Mouse (Mus musculus) MEL (cell line): ENCODE data around the gene Gabbr2. TPM values are rescaled to one million over a fixed set of nuclear protein-coding genes. Genes with fewer than 3 reads are reported as not detected.
A peak's percentile ranks its signal among the peaks of the same experiment; 100 is the strongest.

Source experiments
- DNase-seq: peaks from one replicate; pipeline ENCODE4 v3.0.0; 2011; ENCODE audit warnings: low read depth, low spot score
- H3K27ac ChIP-seq: 2 replicates; pipeline ENCODE4 v1.5.1; 2012; ENCODE audit warnings: low read depth, mild to moderate bottlenecking, control low read depth, low read length, moderate library complexity; ENCODE audit not compliant: control insufficient read depth
- H3K27me3 ChIP-seq, 2 experiments: fragments of 150-350 bp in 1 of 2; sonication (generic) in 1 of 2; 2 replicates each; pipeline ENCODE4 v1.6.1; 2012; ENCODE audit warnings: low read length in 2 of 2, mild to moderate bottlenecking in 2 of 2, improper control_type of control experiment in 1 of 2, moderate library complexity in 1 of 2; ENCODE audit not compliant: insufficient read depth in 2 of 2, control insufficient read depth in 1 of 2
- H3K36me3 ChIP-seq, 2 experiments: 2 replicates each; pipeline ENCODE4 v1.6.1; 2012 to 2014; ENCODE audit warnings: low read length in 2 of 2, improper control_type of control experiment in 1 of 2, inconsistent platforms in 1 of 2, mild to moderate bottlenecking in 1 of 2; ENCODE audit not compliant: insufficient read depth in 2 of 2, control insufficient read depth in 1 of 2
- H3K4me1 ChIP-seq, 2 experiments: fragments of 150-350 bp in 1 of 2; sonication (generic) in 1 of 2; 2 replicates each; pipeline ENCODE4 v1.6.1; 2012; ENCODE audit warnings: low read length in 2 of 2, improper control_type of control experiment in 1 of 2, mild to moderate bottlenecking in 1 of 2; ENCODE audit not compliant: insufficient read depth in 2 of 2, control insufficient read depth in 1 of 2
- H3K4me3 ChIP-seq, 2 experiments: fragments of 150-350 bp in 1 of 2; sonication (generic) in 1 of 2; 2 replicates each; pipeline ENCODE4 v1.5.1; 2012; ENCODE audit warnings: low read depth in 2 of 2, low read length in 2 of 2, mild to moderate bottlenecking in 2 of 2, moderate library complexity in 2 of 2, control low read depth in 1 of 2, improper control_type of control experiment in 1 of 2; ENCODE audit not compliant: control insufficient read depth in 1 of 2, insufficient read depth in 1 of 2
- H3K79me2 ChIP-seq: 2 replicates; pipeline ENCODE4 v1.6.1; 2012; ENCODE audit warnings: mild to moderate bottlenecking, low read length, moderate library complexity; ENCODE audit not compliant: control insufficient read depth, poor library complexity, insufficient read depth
- H3K9ac ChIP-seq: 2 replicates; pipeline ENCODE4 v1.6.1; 2012; ENCODE audit warnings: low read depth, mild to moderate bottlenecking, control low read depth, low read length, moderate library complexity; ENCODE audit not compliant: control insufficient read depth, poor library complexity, severe bottlenecking
- H3K9me3 ChIP-seq: fragments of 150-350 bp; sonication (generic); replicated peaks from 2 replicates; pipeline ENCODE4 v1.6.1; 2012; ENCODE audit warnings: mild to moderate bottlenecking, low read length, improper control_type of control experiment, moderate library complexity; ENCODE audit not compliant: insufficient read depth
- BHLHE40 ChIP-seq: IDR thresholded peaks from 2 replicates; pipeline ENCODE4 v1.6.1; 2012; ENCODE audit warnings: low read depth, mild to moderate bottlenecking, inconsistent platforms, low read length, improper control_type of control experiment, borderline replicate concordance
- CHD2 ChIP-seq: IDR thresholded peaks from 2 replicates; pipeline ENCODE4 v1.6.1; 2011; ENCODE audit warnings: low read length, improper control_type of control experiment
- CTCF ChIP-seq, 3 experiments: IDR thresholded peaks in 2 of 3; conservative IDR thresholded peaks in 1 of 3; 2 replicates each; pipeline ENCODE4 v1.5.1; 2011 to 2012; ENCODE audit warnings: low read length in 3 of 3, low read depth in 2 of 3, mild to moderate bottlenecking in 2 of 3, improper control_type of control experiment in 1 of 3, inconsistent platforms in 1 of 3, mixed read lengths in 1 of 3, moderate library complexity in 1 of 3; ENCODE audit not compliant: control insufficient read depth in 1 of 3, insufficient read depth in 1 of 3, poor library complexity in 1 of 3, severe bottlenecking in 1 of 3
- E2F4 ChIP-seq: IDR thresholded peaks from 2 replicates; pipeline ENCODE4 v1.6.1; 2011; ENCODE audit warnings: low read depth, low read length, improper control_type of control experiment, borderline replicate concordance
- GATA1 ChIP-seq: IDR thresholded peaks from 2 replicates; pipeline ENCODE4 v1.6.1; 2011; ENCODE audit warnings: low read depth, low read length, improper control_type of control experiment
- MAZ ChIP-seq: IDR thresholded peaks from 2 replicates; pipeline ENCODE4 v1.6.1; 2012; ENCODE audit warnings: low read depth, mild to moderate bottlenecking, inconsistent platforms, low read length, improper control_type of control experiment
- MXI1 ChIP-seq: IDR thresholded peaks from 2 replicates; pipeline ENCODE4 v1.6.1; 2011; ENCODE audit warnings: mild to moderate bottlenecking, low read depth, low read length, improper control_type of control experiment
- RAD21 ChIP-seq: IDR thresholded peaks from 2 replicates; pipeline ENCODE4 v1.6.1; 2011; ENCODE audit warnings: mild to moderate bottlenecking, low read depth, low read length, improper control_type of control experiment
- SMC3 ChIP-seq: IDR thresholded peaks from 2 replicates; pipeline ENCODE4 v1.6.1; 2011; ENCODE audit warnings: low read depth, low read length, improper control_type of control experiment
- TBP ChIP-seq: IDR thresholded peaks from 2 replicates; pipeline ENCODE4 v1.8.0; 2011; ENCODE audit warnings: low read depth, low read length, improper control_type of control experiment
- ZC3H11A ChIP-seq: IDR thresholded peaks from 2 replicates; pipeline ENCODE4 v1.6.1; 2012; ENCODE audit warnings: low read depth, mild to moderate bottlenecking, inconsistent platforms, low read length, improper control_type of control experiment
- ZKSCAN1 ChIP-seq: IDR thresholded peaks from 2 replicates; pipeline ENCODE4 v1.6.1; 2012; ENCODE audit warnings: low read depth, mild to moderate bottlenecking, inconsistent platforms, low read length, improper control_type of control experiment, moderate library complexity
- polyA plus RNA-seq, 2 experiments: library from polyadenylated mRNA; stranded (reverse) in 1 of 2; unstranded in 1 of 2; fragments of >175 nt in 1 of 2; fragments of >200 nt in 1 of 2; gene quantifications; 2 replicates each; pipeline versions ENCODE4 v1.2.1 to v1.2.4; 2012; ENCODE audit warnings: low replicate concordance in 2 of 2, low read depth in 1 of 2; ENCODE audit not compliant: insufficient read length in 2 of 2, insufficient read depth in 1 of 2, missing spikeins in 1 of 2
- total RNA-seq: library from RNA; depleted of rRNA; stranded (reverse); fragments of 300-350 nt; gene quantifications from 2 replicates; pipeline ENCODE4 v1.2.3, GENCODE M21; 2012

The Gabbr2 gene
- total and polyA plus RNA-seq, 3 experiments = not detected

DNA sequence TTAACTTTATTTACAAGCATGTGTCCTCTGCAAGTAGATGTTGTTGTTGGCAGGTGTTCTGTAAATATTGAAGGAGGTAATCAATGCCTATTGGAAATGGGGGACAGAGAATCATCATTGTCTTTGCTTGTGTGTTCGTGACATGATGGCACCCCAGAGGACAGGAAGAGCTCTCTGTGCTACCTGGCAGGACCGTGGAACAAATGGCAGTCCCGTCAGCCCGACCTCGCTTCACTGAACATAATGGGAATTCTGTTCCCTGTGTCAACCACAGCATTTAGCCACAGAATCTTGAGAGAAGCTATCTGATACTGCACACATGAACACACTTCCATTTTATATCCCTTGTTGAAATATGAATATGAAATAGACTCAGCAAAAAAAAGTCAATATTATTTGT lies 332.7 kb downstream of the Gabbr2 start:
- TF ChIP-seq BHLHE40 (no peak), TBP (no peak)
- Histone ChIP-seq H3K4me3 (no peak overlapping the region), H3K27ac (no peak overlapping the region), H3K27me3 (peaks cover 1 to 5% of the 10 kb centered on the region in 2 experiments; a peak in 3 of 4 replicates), H3K4me1 (no peaks in the 10 kb centered on the region), H3K79me2 (no peaks in the 10 kb centered on the region), H3K9ac (no peak overlapping the region), H3K36me3 (no peaks in the 10 kb centered on the region), H3K9me3 (no peaks in the 10 kb centered on the region)
- DNase-seq = no peak

DNA sequence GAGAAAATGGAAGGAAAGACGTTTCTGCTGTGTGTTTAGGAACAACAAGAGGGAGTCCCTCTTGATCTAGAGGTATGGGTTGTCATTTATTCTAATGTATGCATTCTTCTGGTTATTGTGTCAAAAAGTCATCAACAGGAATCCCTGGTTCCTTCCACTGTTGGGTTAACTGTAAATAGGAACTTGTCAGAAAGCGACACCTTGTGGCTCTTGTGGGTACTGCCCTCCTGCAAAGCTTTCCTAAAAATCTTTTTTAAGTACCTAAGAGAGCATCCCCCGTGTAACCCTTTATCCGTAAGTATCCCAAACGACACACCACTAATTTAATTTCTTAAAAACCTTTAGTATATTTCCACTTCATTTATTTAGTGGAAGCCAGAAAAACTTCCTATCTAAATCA lies 334.6 kb downstream of the Gabbr2 start:
- H3K9ac ChIP-seq = no peak overlapping the region
- H3K79me2 ChIP-seq = no peaks in the 10 kb centered on the region
- H3K36me3 ChIP-seq = no peaks in the 10 kb centered on the region
- TF ChIP-seq E2F4 = no peak
- TF ChIP-seq ZC3H11A = peak; percentile 76
- peak; percentile 98 for TF ChIP-seq SMC3
- no peak for TF ChIP-seq CHD2
- TF ChIP-seq RAD21 = peak; percentile 87
- TF ChIP-seq CTCF (IDR thresholded peaks at IDR 0.05 in 2 of 3, conservative IDR thresholded peaks at IDR 0.05 in 1 of 3; ENCODE audit: control insufficient read depth in 1 of 3, insufficient read depth in 1 of 3, low read depth in 2 of 3, low read length in 3 of 3, poor library complexity in 1 of 3, severe bottlenecking in 1 of 3) = peak; percentile 72 to 94 (median 91)
- TF ChIP-seq, all 39 proteins: peak for 4
- Histone ChIP-seq H3K4me3 (no peak overlapping the region), H3K9me3 (no peaks in the 10 kb centered on the region), H3K27me3 (peaks cover 6 to 9% of the 10 kb centered on the region in 2 experiments), H3K27ac (no peak overlapping the region), H3K4me1 (no peaks in the 10 kb centered on the region)
- peak; percentile 84 for DNase-seq

DNA sequence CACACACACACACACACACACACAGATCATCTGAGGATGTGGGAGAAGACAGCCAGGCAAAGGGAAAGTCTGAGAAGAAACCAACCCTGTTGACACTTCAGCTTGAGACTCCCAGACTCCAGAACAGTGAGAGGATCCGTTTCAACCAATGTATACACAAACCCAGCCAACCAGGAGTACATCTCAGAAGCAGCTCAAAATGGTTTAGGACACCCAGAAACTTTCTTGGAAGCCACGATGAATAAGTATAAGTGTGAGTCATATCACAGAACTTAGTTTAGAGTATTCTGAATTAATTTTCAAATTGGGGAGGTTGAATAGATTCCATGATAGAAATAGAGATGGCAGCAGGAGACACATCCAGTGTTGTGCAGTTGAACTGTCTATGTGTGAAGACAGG lies 335.7 kb downstream of the Gabbr2 start:
- Histone ChIP-seq H3K9ac (no peak overlapping the region), H3K4me3 (no peak overlapping the region)
- DNase-seq = no peak
- TF ChIP-seq GATA1 = no peak
- TF ChIP-seq MAZ = no peak
- no peak for TF ChIP-seq RAD21
- no peak for TF ChIP-seq ZKSCAN1
- TF ChIP-seq MXI1 = no peak
- TF ChIP-seq, all 39 proteins: peak for 0
- Histone ChIP-seq H3K27ac (no peak overlapping the region), H3K27me3 (peaks cover 9 to 11% of the 10 kb centered on the region in 2 experiments), H3K36me3 (no peaks in the 10 kb centered on the region), H3K79me2 (no peaks in the 10 kb centered on the region), H3K4me1 (no peaks in the 10 kb centered on the region), H3K9me3 (no peaks in the 10 kb centered on the region)
